Mouse (Mus musculus): Measurements from ENCODE around the gene Pdlim7.
A peak's percentile ranks its signal among the peaks of the same experiment; 100 is the strongest.

The Pdlim7 gene

DNA sequence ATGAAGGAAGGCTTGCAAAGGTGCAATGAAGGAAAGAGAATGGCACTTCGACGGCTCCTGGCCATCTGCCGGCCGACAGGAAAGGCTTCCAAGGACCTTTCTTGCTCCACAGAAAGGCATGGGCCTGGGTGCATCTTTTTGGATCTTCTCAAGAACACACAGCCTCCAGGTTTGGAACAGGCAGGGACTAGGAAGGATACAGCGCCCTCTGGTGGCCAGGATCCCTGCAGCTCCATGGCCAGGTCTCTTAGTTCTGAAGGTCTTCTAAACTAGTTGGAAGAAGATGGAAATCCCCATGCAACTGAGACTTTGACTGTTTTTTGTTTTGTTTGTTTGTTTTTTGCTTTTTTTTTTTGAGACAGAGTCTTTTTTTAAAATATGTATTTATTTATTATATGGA, 3.5 kb upstream of the Pdlim7 start:
- peak; percentile 65 to 89 for DNase-seq

GRCm38 (mm10) chr13:55513828-55514227, 352 bp upstream of the Pdlim7 start:
- no peak for DNase-seq

DNA sequence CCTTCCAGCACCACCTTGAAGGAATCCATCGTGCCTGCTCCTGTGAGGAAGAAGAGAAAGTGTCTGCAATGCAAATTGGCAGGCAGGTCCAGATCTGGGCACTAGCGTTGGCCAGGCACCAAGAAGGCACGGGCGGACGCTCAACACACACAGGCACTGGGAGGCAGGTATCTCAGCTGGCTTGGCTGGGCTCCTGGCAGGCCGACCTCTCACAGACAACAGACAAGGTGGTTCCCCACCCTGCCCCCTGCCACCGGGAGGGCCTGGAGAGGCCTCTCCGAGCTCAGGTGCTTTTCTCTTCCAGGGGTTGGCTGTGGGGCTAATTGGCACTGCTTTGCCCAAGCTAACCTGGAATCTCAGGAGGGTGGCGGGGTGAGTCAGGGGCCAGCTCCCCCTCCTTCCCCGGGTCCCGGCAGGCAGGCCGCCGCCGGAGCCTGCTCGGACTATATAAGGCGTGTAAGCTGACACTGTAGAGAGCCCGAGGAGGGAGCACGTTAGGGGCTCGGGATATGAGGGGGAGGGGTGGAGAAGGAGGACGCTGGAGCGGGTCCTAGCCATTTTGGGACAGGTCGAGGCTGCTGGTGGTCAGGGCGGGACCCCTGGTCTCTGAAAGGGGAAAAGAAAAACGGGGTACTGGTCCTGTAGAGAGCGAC, 971 bp downstream of the Pdlim7 start:
- DNase-seq = no peak

DNA sequence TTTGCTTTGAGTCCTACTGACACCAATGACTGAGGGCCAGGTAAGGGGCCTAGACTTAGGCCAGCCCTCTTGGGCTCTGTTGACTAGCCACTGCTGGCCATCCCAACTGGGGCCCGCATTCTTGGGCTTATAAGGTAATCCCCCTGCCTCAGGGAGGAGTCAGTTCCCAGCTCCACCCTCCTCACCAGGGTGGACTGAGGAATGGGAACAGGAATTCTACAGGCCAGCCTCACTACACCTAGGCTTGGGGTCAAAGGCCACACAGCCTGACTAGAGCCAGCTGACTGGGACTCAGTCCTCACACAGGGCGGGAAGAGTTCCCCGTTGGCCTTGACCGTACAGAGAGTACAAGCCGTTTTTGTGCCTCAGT, 2.0 kb downstream of the Pdlim7 start:
- DNase-seq = no peak

GRCm38 (mm10) chr13:55510668-55511491, 2.6 kb downstream of the Pdlim7 start:
- DNase-seq = no peak

- DNase-seq = no peak
Observed at GRCm38 (mm10) chr13:55510332-55510667, 3.2 kb downstream of the Pdlim7 start.

GRCm38 (mm10) chr13:55508531-55508930, 4.9 kb downstream of the Pdlim7 start:
- no peak for DNase-seq

- DNase-seq = no peak
Observed at GRCm38 (mm10) chr13:55507877-55508276, 5.6 kb downstream of the Pdlim7 start.

DNA sequence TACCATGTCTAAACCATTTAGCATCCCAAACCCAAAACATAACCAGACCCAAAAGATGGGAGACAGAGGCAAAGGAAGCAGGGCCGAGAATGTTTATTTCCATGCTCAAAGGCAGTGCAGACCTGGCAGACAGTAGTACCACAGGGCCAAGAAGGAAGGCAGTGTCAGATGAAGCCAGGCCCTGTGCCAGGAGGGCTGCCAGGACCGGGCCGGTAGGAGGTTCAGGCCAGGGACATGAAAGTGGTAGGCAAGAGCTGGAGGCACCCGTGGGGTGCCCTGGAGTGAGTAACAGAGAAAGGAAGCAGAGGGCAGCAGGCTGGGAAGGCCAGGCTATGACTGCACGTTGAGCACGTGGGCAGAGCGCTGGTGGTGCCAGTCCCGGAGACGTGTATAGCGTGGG, 6.8 kb downstream of the Pdlim7 start:
- DNase-seq = no peak

DNA sequence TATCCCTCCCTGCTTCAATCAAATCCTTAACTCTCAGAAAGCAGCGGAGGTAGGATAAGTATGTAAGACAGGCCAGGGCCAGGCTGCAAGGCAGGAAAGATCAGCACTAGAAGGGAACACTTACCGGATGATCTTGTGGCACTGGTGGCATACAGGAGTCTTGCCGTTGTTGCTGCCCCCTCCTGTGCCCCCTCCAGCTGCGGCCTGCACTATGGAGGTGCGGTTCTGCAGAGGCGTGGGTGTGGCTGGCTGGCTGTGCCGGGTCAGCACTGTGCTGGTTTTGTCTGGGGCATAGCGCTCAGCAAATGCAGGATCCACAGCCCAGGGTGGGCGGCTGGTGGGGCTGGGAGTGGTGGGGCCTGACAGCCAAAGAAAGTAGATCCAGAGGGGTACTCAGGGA, 7.7 kb downstream of the Pdlim7 start:
- no peak for DNase-seq

DNA sequence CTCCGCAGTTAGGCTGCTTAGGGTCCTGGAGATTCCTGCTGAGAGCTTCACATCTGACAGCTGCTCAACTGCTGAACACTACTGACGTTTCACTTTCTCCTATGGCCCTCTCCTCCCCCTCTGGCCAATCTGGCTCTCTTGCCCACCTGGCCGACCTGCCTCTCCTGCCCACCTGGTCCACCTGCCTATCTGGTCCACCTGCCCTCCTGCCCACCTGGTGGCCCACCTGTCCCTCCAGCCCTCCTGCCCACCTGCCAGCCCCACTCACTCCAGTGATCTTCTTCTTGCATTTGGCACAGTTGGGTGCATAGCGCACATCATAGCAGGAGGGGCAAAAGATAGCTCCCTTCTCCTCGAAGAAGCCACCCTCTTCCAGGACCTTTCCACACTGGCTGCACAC, 9.1 kb downstream of the Pdlim7 start:
- DNase-seq = no peak

DNA sequence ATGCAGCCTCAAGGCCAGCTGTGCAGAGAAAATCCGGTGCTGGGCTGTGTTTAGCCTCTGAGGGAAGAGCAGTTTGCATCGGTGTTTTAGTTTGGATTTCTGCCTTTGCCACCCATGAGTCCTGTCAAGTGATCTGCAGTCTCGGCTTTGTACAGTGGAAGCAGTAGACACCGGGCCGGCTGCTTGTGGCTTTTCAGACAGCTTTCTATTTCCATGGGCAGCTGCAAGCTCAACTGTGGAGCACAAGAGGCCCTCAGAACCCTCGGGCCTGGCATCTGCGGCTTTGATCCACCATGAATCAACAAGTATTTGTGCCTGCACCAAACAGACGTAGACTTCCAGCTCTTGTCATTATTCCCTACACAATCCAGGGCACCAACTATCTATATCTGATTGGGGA, 11.1 kb downstream of the Pdlim7 start:
- no peak for DNase-seq

- no peak for DNase-seq
Observed at GRCm38 (mm10) chr13:55500575-55500974, 12.9 kb downstream of the Pdlim7 start.

DNA sequence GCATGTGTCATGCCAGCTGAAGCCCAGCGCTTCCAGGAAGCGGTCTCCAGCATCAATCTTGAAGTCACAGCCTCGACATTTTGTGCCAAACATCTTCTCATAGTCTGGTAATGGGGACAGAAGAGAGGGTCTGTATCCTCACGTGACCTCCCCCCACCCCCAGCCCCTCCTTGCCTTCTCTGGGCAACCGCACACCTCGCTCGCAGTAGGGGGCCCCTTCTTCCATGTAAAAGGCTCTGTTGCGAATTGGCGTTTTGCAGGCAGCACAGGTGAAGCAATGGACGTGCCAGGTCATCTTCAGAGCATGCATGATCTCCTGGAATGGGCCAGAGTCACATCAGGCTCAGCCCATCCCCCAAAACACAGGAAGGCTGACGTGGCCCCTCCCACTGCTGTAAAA, 14.6 kb downstream of the Pdlim7 start:
- DNase-seq = no peak

DNA sequence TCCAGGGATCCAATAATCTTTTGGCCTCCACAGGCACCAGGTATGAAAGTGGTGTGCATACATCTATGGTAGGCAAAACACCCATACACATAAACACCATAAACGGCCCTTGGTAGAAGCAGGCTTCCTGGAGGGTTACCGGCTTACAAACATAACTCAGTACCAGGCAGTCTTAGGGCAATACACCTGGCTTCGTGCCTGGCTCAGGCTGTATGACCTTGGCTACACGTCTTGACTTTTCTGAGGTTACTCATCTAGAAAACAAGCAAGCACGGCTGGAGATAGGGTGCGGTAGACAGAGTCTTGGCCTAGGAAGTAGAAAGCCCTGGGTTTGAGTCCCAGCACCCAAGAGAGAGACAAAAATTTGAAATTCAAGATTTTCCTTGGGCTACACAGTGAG, 16.8 kb downstream of the Pdlim7 start:
- no peak for DNase-seq

DNA sequence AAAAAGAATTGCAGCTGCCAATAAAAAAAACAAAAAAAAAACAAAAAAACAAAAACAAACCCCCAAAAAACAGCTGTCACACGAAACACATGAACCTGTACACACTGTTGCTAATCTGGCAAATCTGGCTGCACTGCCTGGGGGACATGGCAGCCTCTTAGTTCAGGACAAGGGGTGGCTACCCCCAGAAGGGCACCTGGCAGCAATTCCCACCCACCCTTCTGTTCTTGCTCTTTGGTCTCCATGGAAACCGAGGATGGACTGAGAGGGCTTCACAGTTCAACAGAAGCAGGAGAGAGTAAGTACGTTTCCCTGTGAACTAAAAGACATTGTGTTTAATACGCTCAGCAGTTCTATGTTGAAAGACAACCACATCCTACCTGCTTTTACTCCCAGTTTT, 17.8 kb downstream of the Pdlim7 start:
- no peak for DNase-seq

DNA sequence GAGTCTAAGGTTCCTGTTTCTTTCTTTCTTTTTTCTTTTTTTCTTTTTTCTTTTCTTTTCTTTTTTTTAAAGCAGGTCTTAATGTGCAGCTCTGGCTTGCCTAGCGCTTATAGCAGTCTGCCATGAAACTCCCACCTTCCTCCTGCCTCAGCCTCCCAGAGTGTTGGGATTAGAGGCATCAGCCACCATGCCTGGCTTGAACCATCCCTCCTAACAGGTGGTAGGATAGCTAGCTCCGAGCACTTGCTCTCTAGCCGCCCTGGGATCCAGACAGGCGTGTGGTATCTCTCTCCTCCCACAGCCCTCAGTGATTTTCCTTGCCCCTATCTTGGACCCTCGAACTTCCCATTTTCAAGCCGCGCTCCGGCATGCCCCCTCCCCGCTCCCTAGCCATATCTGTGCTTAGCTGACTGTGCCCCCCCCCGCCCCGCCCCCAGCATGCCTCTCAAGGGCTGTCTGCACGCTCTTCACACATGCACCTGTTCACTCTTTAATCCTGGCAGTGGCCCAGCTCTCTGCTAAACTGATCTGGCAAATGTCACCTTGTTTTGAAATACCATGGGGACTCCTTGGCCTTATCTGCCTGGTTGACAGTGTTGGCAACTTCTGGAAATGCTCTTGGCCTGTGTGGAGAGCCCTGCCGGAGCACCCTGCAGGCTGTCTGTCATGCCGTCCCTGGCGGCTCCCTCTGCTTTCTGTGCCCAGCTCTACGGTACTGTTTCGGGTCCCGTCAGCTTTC, 18.4 kb downstream of the Pdlim7 start:
- no peak for DNase-seq

GRCm38 (mm10) chr13:55494257-55494656, 19.2 kb downstream of the Pdlim7 start:
- no peak for DNase-seq

DNA sequence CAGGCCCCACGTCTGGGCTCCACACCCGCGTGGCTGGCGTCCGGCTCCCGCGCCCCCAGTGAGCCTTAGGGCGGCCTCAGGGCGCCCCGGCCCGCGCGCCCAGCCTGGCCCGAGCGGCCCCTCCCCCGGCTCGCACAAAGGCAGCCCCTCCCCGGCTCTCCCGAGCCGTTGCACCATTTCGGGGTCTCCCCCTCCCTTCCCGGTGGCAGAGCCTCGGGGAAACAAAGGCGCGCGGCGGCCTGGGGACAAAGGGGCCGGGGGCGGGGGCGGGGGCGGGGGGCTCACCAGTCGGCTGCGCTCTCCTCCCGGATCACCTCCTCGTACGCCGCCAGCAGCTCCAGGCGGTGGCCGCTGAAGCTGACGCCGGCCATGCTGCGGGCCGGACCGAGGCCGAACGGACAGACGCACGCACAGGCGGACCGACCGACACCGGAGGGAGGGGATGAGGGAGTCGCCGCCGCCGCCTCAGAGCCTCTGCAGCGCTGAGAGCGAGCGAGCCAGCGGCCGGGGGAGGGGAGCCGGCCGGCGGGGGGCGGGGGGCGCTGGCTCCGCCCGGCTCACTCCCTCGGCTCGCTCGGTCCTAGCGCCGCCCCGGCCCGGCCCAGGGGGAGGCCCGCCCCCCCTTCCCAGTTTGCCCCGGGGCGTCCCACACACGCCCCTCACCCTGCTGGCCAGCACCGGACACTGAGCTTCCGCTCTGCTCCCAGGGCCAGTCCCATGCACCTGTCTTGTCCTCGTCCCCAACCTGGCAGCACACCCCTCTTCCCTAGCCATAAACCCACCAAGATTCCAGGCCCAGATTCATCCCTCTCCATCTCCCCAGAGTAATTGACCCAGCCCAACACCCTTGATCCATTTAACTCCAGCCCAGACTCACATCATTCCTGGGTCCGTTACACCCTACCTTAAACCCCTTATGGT, 25.6 kb downstream of the Pdlim7 start, which contains the start of gene Dbn1:
Dbn1 (minus strand) TSS at position 534 of the 921 bp plus-strand sequence.
- DNase-seq = no peak

DNA sequence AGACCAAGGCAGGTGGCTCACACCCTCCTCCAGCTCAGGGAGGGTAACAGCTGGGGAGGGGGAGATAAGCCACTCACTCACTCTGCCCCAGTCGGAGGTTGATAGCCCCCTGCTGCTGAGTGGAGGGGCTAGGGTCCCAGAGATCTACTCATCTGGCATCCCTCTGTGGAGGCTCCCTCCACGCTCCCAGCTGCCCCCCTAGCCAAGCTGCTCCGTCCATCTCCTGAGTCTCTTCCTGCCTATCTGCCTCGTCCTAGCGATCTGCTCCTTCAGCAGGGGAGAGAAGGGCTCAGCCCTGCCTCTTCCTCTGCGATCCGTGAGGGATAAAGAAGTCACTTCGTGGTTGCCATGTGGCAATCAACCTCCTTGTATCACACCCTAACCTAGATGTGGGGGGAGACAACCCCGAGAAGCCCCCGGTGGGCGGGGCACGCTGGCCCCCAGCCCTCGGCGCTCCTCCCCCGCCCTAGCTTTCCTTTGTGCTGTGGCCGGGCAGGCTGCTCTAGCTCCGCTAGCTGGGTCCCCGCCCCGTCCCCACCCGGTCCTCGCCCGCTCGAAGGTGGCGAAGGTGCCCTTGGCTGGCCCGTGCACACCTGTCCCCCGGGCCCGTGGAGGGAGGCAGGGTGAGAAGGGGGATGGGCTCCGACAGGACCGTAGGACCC, 26.4 kb downstream of the Pdlim7 start:
- no peak for DNase-seq

DNA sequence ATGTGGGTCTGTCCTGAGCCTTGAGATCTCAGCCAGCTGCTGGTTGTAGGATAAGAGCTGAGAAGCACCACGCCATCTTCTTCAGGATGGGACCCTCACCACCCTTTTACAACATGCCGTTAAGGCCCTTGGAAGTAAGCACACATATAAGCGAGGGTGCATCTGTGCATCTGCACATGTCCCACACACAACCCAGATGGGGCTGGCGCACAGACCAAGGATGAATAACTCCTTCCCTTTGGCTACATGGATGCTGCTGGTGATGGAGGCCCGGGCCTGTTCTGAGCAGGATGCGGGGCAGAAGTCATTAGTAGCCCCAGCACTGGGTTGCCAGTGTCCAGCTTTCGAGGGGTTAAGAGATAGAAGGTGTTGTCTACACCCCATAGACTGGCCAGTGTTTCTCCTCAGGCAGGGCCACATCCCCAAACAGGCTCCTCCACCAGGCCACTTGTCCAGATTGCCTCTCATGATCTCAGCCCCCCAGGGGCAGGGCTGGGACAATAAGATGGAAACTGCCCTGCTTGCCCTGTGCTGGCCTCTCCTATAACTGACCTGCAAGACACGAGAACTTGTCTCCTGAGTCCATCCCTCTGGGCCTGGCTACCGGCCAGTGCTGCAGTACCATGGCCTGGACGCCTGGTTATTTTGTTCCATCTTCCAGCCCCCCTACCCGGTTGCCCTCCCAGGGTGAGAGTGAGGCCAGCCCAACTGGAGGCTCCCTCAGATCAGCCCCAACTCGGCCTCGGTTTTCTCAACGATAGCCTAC, 27.3 kb downstream of the Pdlim7 start:
- DNase-seq = no peak
